Mouse (Mus musculus) urinary bladder, postnatal 36 days (tissue): ENCODE measurements around the gene Synj2.

Experiments
- DNase-seq, 2 experiments: peaks; one replicate each; pipeline ENCODE4 v3.0.0; 2022; ENCODE audit warnings: low spot score in 2 of 2, mixed read lengths in 1 of 2

The Synj2 gene

DNA sequence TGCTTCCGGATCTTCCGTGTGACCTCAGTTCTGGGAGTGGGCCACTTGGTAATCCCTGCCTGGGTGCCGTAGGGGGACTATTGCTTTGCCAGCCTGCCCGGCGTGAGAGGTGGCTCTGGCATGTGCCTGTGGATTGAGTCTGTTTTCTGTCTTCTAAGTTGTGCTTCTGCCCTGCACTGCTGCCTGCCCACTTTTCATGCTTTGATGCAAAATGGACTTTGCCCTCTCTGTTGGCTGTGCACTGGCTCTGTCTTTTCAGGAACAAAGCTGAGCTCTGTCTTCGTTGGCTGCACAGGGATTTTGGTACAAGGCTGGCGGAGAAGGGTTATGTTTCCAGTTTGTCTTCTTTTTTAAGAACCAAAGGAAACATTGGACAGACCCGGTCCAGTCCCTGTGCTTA lies 95.4 kb downstream of the Synj2 start:
- no peak for DNase-seq

DNA sequence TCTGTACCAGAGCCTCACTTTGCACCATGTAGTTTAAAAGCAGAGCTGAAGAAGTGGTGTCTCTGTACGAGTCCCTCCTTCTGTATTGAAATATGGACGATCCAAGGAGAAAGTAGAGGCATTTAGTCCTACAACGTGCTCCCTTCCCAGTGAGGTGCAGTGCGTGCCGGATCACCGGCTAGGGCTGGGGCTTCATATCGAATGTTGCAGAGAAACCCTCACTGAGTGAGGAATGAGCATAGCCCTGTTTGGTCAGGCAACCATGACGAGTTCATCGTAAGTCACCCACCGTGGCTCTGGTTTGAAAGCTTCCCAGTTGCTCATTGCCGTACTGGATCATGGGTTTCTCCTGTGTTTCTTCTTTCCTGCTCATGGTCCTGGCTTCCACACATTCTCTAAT lies 95.8 kb downstream of the Synj2 start:
- no peak for DNase-seq

DNA sequence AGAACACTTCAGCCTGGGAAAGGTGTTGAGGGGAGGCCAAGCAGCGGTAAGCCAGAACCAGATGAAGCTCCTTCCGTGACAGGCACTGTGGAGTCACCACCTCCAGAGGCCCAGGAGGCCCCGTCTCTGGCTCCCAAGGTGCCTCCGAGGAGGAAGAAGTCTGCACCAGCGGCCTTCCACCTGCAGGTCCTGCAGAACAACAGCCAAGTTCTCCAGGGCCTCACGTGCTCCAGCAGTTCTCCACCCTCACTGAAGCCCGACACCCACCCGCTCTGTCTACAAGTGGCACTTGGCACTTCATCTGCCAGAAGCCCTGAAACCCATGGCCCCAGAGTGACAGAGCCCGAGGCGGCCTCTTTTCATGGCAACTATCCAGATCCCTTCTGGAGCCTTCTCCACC lies 96.4 kb downstream of the Synj2 start:
- no peak for DNase-seq

DNA sequence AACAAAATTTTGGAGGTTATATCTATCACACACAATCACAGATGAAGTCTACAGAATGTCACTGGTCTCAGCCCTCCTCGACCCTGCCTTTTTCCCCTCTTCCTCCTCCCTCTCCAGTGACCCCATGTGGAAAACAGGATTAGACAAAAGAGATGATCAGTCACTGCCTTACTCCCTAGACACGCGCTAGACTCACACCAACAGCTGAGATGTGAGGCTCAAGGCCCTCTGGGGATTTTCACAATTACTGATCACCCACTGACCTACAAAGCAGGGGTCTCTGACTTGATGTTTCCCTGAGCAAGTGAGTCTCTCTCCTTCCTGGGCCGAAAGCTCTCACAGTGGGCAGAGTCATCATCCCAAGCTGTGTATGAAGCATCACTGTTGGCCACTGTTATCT lies 111.7 kb downstream of the Synj2 start:
- no peak for DNase-seq

DNA sequence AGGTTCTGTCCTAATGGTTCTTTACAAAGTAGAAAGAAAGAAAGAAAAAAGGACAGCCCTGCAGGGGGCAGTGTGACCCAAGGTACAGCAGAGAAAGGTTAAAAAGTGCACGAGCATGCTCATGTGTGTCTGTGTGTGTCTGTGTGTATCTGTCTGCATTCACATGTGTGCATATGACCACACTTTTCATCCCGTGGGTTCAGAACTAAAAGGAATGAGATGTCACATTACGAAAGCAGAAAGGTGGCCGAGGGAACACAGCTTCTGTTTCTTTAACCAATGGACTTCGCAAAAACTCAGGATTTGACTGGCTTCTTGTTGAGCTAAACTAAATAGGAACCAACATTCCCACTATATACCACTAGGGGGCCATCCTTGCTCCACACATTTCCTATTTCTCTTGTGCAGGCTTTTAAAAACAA lies 113.9 kb downstream of the Synj2 start:
- peak; percentile 22 to 39 for DNase-seq

DNA sequence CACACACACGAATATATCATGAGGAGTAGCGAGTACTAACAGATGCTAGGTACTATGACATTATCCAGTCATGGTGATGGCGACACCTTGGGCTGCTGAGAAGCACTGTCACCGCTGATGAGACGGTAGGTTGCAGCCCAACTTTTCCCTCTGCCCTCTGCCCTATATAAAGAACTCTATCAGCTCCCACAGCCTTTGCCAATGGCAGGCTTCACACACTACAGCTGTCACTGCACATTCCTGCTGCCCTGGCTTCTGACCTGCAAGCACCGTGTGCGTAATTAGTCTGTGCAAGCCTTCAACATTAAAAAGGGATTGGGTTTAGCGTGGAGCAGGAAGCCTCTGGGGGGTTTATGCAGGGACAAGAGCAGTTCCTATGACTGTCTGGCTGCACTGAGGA lies 121.7 kb downstream of the Synj2 start:
- no peak for DNase-seq

DNA sequence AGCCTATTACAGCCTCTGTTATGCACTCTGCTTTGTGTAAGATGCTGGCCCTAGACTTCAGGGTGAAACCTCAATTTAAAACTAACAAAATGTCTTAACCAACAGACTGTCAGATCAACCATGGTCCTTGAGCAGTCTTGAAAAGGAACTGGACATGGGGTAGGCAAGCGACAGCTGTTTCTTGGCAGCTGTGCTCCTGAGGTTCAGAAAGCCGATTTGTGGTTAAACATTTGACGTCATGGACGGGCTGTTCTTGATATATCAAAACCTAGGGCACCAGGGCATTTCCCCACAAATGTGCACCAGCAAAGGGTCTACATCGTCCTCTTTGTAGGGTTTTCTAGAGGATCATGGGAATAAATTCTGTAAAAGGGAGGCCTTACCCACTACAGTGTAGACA lies 122.5 kb downstream of the Synj2 start:
- DNase-seq = no peak

DNA sequence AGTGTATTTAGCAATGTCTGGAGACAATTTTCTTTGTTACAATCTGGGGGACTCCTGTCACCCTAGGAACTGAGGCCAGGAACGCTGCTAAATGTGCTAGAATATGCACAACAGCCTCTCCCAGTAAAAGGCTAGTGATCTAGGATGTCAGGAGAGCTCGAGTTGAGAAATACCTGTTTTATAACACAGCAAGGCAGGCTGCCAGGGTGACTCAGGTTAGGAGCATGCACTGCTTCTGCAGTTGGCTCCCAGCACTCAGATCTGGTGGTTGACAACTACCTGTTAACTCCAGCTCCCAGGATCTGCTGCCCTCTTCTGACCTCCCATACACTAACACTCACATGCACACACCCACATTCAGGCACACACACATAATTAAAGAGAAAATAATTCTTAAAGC lies 124.9 kb downstream of the Synj2 start:
- peak in 1 of 2 experiments; percentile 33 for DNase-seq

DNA sequence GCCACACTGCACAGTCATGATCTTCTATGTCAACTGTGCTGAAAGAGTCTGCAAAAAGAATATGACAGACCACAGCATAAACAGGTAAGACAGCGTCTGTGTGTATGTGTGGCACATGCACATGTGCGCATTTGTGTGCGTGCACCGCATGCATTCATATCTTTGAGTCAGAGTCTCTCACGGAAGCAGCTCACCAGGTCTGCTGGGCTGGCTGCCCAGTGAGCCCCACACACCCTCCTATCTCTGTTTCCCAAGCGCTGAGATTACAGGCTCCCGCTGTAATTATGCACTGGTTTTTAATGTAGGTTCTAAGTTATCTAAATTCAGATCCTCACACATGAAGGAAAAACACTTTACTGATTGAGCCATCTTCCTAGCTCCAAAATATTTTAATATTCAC lies 126.5 kb downstream of the Synj2 start:
- DNase-seq = no peak

DNA sequence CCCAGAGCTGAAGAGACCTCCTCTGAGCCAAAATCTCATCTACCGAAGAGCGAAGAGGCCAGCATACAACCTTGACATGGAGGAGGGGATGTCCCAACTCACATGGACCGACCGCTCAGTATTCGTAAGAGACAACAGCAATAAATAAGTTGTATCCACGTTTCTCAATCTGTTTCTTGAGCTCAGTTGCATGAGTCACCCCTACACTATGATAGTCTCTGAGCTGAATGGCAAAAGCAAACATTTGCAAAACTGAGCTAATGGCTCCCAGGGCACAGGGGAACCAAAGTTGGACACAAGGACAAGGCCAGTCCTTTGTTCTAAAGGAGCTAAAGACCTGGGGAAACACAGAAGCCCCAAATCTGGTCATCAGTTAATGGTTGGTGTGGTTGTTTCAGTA lies 128.8 kb downstream of the Synj2 start:
- no peak for DNase-seq

DNA sequence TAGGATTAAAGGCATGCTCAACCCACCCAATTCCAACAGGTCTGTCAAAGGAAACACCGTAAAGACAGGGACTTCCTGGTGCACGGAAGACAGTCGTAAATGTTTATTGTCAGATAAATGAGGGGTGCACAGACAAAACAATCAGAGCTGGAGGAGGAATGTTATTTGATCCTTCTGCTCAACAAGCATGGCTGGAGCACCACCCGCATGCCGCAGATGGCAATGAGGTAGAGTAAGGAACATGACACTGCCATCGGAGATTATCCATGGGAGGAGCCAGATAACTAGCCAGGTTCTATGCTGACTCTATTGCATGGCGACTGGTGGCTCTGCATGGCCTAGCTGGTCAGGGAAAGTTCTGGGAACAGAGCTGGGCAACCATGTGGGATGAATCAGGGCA lies 132.3 kb downstream of the Synj2 start:
- DNase-seq = no peak

DNA sequence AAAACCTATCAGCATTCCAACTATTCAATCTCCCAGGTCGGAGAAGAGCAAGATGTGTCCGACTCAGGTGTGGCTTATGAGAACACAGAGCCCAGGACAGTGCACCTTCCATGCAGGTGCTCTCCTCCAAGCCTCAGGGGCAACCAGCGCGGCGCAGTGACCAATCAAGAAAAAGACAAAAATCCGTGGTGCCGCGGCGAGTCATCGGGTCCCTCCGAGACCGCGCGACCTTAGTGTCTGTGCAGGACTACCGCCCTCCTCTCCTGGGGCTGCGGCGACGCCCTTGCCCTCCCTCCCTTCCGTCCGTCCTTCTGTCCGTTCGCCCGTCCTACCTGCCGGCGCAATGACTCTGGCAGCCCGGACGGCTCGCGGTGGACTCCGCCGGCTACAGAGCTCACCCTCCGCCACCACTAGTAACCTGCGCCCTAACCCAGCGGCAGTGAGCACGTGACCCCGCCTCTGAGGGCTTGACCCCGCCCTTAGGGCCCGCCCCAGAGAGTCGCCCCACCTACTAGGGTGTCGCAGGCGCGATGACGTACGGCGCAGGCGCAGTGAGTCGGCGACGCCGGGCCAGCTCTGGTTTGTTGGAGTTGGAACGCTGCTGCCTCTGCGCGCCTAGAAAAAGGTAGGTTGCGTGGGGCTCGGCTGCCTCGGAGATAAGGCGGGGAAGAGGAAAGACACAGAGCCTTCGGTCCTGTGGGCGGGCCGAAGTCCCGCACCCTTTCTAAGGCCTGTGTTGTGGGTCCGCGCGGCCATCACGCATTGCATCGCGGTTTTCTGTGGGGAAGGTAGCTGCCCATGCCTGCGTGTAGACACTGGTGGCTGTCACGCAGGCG lies 138.4 kb downstream of the Synj2 start, which contains the start of the genes Serac1 and Gtf2h5:
Gene Serac1, minus strand, starts transcription at position 455 of the 836 bp plus-strand sequence.
Gene Gtf2h5, plus strand, starts transcription at position 500 of the 836 bp plus-strand sequence.
- peak; percentile 98 for DNase-seq

DNA sequence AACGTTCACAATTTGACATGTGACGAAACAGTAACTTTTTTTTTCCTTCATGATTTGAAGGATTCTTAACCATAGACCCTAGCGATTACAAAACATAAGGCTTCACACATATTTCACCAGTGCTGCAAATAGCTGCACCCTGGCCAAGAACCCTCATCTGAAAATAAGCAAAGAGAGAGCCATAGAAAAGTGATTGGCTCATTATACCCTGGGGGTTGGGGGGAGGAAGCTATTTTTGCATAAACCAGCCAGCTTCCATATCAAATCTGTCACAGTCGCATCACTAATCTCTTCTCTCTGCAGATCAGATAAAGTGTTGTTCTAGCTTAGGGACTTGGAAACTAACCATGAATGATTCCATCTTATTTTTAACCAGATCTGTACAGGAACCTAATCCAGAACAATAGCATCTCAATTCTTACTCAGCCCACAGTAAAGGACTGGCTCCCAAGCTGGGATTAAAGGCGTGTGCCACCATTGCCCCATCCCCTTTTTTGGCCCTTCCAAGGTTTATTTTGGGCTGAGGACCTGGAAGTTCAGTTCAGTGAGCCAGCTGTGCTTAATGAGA lies 142.3 kb downstream of the Synj2 start:
- no peak for DNase-seq

DNA sequence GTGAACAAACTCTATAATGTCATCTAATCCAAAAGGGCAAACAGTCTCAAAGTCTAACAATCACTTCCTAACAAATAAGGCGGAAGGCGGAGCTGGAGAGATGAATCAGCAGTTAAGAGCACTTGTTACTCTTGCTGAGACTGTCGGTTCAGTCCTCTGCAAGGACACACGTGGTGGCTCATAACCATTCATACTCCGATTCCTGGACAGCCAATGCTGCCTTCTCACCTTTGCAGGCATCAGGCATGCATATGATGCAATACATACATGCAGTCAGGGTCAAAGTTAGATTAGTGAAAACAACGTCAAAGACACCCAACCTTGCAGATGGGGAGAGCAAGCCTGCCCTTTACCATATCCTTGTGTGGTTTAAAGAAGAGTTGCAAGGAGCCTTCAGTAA lies 150.5 kb downstream of the Synj2 start:
- no peak for DNase-seq
